Mouse (Mus musculus) midbrain, embryonic 12.5 days (tissue): Measurements from ENCODE around the gene 1190002N15Rik. TPM values are rescaled to one million over a fixed set of nuclear protein-coding genes. Genes with fewer than 3 reads are reported as not detected.
A peak's percentile ranks its signal among the peaks of the same experiment; 100 is the strongest.

Experiments
- ATAC-seq: fragments of 200-750 bp; cut with Nextera tagmentation; 2 replicates; pipeline ENCODE4 v1.8.0; 2017; ENCODE audit warnings: low read depth, moderate TSS enrichment, moderate library complexity; ENCODE audit not compliant: low FRiP score
- H3K27ac ChIP-seq: fragments of 300-500 bp; sonication (generic); replicated peaks from 2 replicates; pipeline ENCODE4 v1.5.1; 2016; ENCODE audit warnings: mild to moderate bottlenecking
- H3K27me3 ChIP-seq: fragments of 300-500 bp; sonication (generic); 2 replicates; pipeline ENCODE4 v1.6.1; 2016; ENCODE audit warnings: mild to moderate bottlenecking
- H3K36me3 ChIP-seq: fragments of 300-500 bp; sonication (generic); 2 replicates; pipeline ENCODE4 v1.6.1; 2016
- H3K4me1 ChIP-seq: fragments of 300-500 bp; sonication (generic); 2 replicates; pipeline ENCODE4 v1.6.1; 2016
- H3K4me2 ChIP-seq: fragments of 300-500 bp; sonication (generic); replicated peaks from 2 replicates; pipeline ENCODE4 v1.6.1; 2016; ENCODE audit warnings: mild to moderate bottlenecking, moderate library complexity
- H3K4me3 ChIP-seq: fragments of 300-500 bp; sonication (generic); 2 replicates; pipeline ENCODE4 v1.5.1; 2016; ENCODE audit warnings: mild to moderate bottlenecking
- H3K9ac ChIP-seq: fragments of 300-500 bp; sonication (generic); replicated peaks from 2 replicates; pipeline ENCODE4 v1.6.1; 2016; ENCODE audit warnings: mild to moderate bottlenecking, moderate library complexity
- H3K9me3 ChIP-seq: fragments of 300-500 bp; sonication (generic); 2 replicates; pipeline ENCODE4 v1.6.1; 2016; ENCODE audit warnings: mild to moderate bottlenecking
- WGBS: fragments of 180-500 bp; shearing (Covaris S2); methylation state at CpG from one replicate; pipeline ENCODE4 v1.1.7; 2016; 5-methylcytosine and 5-hydroxymethylcytosine counted together
- polyA plus RNA-seq: library from polyadenylated mRNA; unstranded; fragments of >200 nt; fragmentation: Nextera tagmentation; extraction: Ambion mirVana; gene quantifications from 2 replicates; pipeline ENCODE4 v1.2.1, GENCODE M21; 2016

Gene 1190002N15Rik
- 15.9 and 18.6 TPM in 2 replicates for polyA plus RNA-seq

GRCm38 (mm10) chr9:94537970-94538822, at the start of gene 1190002N15Rik:
1190002N15Rik (minus strand) TSS chr9:94538081.
- peak; percentile 92 for ATAC-seq
- Histone ChIP-seq H3K4me1 (peaks cover 21% of the 10 kb centered on the region), H3K27ac (peak within 1 kb of the TSS; percentile 95), H3K9me3 (no peaks in the 10 kb centered on the region), H3K27me3 (no peaks in the 10 kb centered on the region), H3K4me3 (peak within 1 kb of the TSS; percentile 76), H3K9ac (peak within 1 kb of the TSS; percentile 70), H3K4me2 (peak within 1 kb of the TSS; percentile 86), H3K36me3 (no peaks in the 10 kb centered on the region)
- under 1% methylated on average over 73 of the region's 104 CpGs for WGBS

DNA sequence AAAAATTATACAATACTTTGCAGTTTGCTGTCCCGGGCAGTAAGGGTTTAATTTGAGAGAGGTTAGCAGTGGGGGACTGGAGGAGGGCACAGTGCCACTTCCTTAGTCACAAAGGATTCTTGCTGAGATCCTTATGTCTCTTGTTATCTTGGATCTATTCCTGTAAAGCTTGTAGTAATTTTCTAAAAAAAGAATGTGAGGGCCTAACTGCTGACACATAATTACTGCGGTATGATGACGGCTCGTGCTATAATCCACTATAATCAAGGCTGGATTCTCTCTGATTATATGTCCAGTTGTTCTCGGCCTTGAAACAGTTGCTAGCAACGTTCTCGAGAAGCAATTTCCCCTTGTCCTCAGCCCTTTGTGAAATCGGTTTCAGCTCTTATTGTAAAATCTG, 44.4 kb upstream of the 1190002N15Rik start:
- Histone ChIP-seq H3K27ac (no peak overlapping the region), H3K4me1 (0 out of 2 replicates have a peak, but pooled peaks cover 2% of the 10 kb centered on the region), H3K4me3 (no peak overlapping the region), H3K9me3 (no peaks in the 10 kb centered on the region), H3K27me3 (no peaks in the 10 kb centered on the region), H3K36me3 (no peaks in the 10 kb centered on the region), H3K4me2 (no peak overlapping the region), H3K9ac (no peak overlapping the region)
- ATAC-seq, result no peak
- WGBS, result 72% methylated on average over 8 of the region's 8 CpGs

DNA sequence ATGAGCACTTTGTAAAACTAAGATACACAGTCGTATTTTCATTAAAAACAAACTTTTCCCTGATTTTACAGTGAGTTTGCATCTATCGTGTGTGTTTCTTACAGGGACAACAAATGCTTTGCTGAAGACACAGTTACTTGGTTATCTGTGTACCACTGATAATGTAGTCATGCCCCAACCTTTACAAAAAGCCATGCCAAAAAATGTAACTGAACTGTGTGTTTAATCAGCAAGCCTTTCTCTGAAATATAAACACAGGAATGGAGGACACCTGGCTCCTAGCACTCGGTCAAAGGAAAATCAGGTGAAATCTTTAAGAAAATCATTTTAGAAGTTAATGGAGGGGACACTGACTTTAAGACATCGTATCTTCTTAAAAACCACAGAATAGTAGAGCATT, 43.8 kb upstream of the 1190002N15Rik start:
- H3K27me3 ChIP-seq, result no peaks in the 10 kb centered on the region
- no peak overlapping the region for H3K9ac ChIP-seq
- no peak overlapping the region for H3K4me3 ChIP-seq
- no peak for ATAC-seq
- H3K4me2 ChIP-seq, result no peak overlapping the region
- H3K9me3 ChIP-seq, result no peaks in the 10 kb centered on the region
- no peak overlapping the region for H3K27ac ChIP-seq
- H3K4me1 ChIP-seq, result 0 out of 2 replicates have a peak, but pooled peaks cover 2% of the 10 kb centered on the region
- no peaks in the 10 kb centered on the region for H3K36me3 ChIP-seq
- WGBS, result 87% methylated on average over 4 of the region's 4 CpGs

- no peak overlapping the region for H3K27ac ChIP-seq
- no peak overlapping the region for H3K4me2 ChIP-seq
- ATAC-seq, result no peak
- no peaks in the 10 kb centered on the region for H3K4me1 ChIP-seq
- no peaks in the 10 kb centered on the region for H3K9me3 ChIP-seq
- H3K9ac ChIP-seq, result no peak overlapping the region
- no peaks in the 10 kb centered on the region for H3K36me3 ChIP-seq
- H3K4me3 ChIP-seq, result no peak overlapping the region
- H3K27me3 ChIP-seq, result no peaks in the 10 kb centered on the region
- 90% methylated on average over 3 of the region's 3 CpGs for WGBS
These were observed 42.3 kb upstream of the 1190002N15Rik start for GRCm38 (mm10) chr9:94580071-94580737.

- no peak overlapping the region for H3K4me3 ChIP-seq
- 65% methylated on average over 1 of the region's 1 CpGs for WGBS
- H3K9ac ChIP-seq, result no peak overlapping the region
- ATAC-seq, result no peak
- no peak overlapping the region for H3K4me2 ChIP-seq
- H3K4me1 ChIP-seq, result 0 out of 2 replicates have a peak, but pooled peaks cover 3% of the 10 kb centered on the region
- H3K27me3 ChIP-seq, result no peaks in the 10 kb centered on the region
- no peaks in the 10 kb centered on the region for H3K9me3 ChIP-seq
- no peak overlapping the region for H3K27ac ChIP-seq
- H3K36me3 ChIP-seq, result no peaks in the 10 kb centered on the region
These were observed 33.9 kb upstream of the 1190002N15Rik start for GRCm38 (mm10) chr9:94571802-94572201.

GRCm38 (mm10) chr9:94568386-94568785, 30.5 kb upstream of the 1190002N15Rik start:
- no peaks in the 10 kb centered on the region for H3K9me3 ChIP-seq
- H3K27ac ChIP-seq, result no peak overlapping the region
- no peaks in the 10 kb centered on the region for H3K36me3 ChIP-seq
- H3K27me3 ChIP-seq, result no peaks in the 10 kb centered on the region
- H3K4me1 ChIP-seq, result 0 out of 2 replicates have a peak, but pooled peaks cover 3% of the 10 kb centered on the region
- no peak for ATAC-seq
- no peak overlapping the region for H3K4me2 ChIP-seq
- whole genome bisulfite sequencing, result 74% methylated on average over 3 of the region's 3 CpGs
- H3K9ac ChIP-seq, result no peak overlapping the region
- no peak overlapping the region for H3K4me3 ChIP-seq

DNA sequence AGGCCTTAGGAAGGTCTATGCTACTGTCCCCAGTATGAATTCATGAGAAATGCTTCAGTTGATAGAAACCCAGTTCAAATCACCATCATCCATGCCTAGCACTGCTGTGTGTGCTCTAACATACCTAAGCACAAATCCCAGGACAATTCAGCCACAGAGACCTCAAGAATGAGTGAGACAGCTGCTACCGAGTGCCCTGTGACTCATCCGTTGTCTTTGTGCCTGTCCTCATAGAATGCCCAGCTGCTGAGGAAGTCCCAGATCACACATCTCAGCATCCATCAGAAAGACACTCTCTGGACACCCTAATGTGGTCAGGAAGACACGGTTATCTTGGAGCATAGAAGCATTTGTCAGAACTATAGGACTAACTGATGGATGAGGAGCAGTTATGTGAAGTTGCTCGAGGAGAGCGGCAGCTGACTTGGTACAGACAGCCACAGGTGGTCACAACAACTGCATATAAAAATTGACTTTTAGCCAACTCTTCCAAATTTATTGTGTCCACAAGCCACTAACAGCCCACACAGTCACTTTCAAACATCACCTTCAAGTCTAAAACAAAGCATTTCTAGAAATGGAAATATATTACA, 29.9 kb upstream of the 1190002N15Rik start:
- H3K4me3 ChIP-seq, result no peak overlapping the region
- ATAC-seq, result no peak
- no peaks in the 10 kb centered on the region for H3K36me3 ChIP-seq
- no peaks in the 10 kb centered on the region for H3K9me3 ChIP-seq
- H3K27ac ChIP-seq, result no peak overlapping the region
- H3K4me1 ChIP-seq, result 0 out of 2 replicates have a peak, but pooled peaks cover 3% of the 10 kb centered on the region
- H3K4me2 ChIP-seq, result no peak overlapping the region
- no peak overlapping the region for H3K9ac ChIP-seq
- WGBS, result 83% methylated on average over 5 of the region's 5 CpGs
- no peaks in the 10 kb centered on the region for H3K27me3 ChIP-seq

GRCm38 (mm10) chr9:94556776-94557514, 19.1 kb upstream of the 1190002N15Rik start:
- no peaks in the 10 kb centered on the region for H3K9me3 ChIP-seq
- ATAC-seq, result no peak
- WGBS, result 81% methylated on average over 6 of the region's 6 CpGs

DNA sequence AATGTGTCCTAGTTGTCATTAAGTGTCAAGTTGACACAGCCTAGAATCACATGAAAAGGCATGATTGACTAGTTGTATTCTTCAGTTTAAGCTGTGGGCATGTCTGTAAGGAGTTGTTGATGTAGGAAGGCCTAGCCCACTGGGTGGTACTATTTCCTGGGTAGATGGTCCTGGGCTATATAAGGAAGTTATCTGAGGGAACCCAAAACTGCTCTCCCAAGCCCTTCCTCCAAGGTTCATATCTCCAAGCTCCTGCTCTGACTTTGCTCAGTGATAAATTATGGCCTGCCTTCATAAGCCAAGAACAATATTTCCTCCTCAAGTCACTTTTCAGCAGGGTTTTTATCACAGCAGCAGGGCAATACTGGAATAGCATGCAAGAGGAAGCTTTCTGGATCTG, 18.4 kb upstream of the 1190002N15Rik start:
- Histone ChIP-seq H3K9ac (no peak overlapping the region), H3K27ac (no peak overlapping the region), H3K9me3 (no peaks in the 10 kb centered on the region), H3K36me3 (no peaks in the 10 kb centered on the region), H3K4me2 (no peak overlapping the region), H3K4me1 (no peaks in the 10 kb centered on the region), H3K4me3 (no peak overlapping the region), H3K27me3 (no peaks in the 10 kb centered on the region)
- ATAC-seq, result no peak

More at GRCm38 (mm10) chr9:94556776-94557514, 19.1 kb upstream of the 1190002N15Rik start:
- Histone ChIP-seq H3K4me3 (no peak overlapping the region), H3K4me1 (no peaks in the 10 kb centered on the region), H3K36me3 (no peaks in the 10 kb centered on the region), H3K27me3 (no peaks in the 10 kb centered on the region), H3K9ac (no peak overlapping the region), H3K27ac (no peak overlapping the region), H3K4me2 (no peak overlapping the region)

- H3K27ac ChIP-seq, result no peak overlapping the region
- 76% methylated on average over 2 of the region's 2 CpGs for WGBS
- H3K27me3 ChIP-seq, result no peaks in the 10 kb centered on the region
- H3K4me3 ChIP-seq, result no peak overlapping the region
- H3K9me3 ChIP-seq, result no peaks in the 10 kb centered on the region
- H3K9ac ChIP-seq, result no peak overlapping the region
- H3K4me2 ChIP-seq, result no peak overlapping the region
- no peaks in the 10 kb centered on the region for H3K4me1 ChIP-seq
- ATAC-seq, result no peak
- H3K36me3 ChIP-seq, result no peaks in the 10 kb centered on the region
These were observed 12.7 kb upstream of the 1190002N15Rik start for GRCm38 (mm10) chr9:94550493-94551095.

DNA sequence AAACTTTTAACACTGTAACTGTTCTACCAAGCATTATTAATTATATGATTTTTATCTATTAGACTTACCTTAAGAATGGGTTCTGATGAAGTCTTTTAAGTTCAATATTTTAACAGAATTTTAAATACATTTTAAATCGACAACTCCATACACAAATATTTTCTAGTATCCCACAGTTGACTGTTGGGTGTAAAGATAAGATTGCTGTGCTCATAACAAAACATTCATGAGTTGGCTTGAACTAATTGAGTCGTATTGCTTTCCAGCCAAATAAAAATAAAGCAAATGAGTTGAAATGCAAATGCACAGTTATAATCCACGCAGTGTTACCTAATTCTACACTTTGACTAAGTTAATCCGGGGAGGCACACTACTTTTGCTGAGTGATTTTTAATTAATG, 6.0 kb upstream of the 1190002N15Rik start:
- Histone ChIP-seq H3K4me2 (no peak overlapping the region), H3K27ac (no peak overlapping the region), H3K4me3 (no peak overlapping the region), H3K36me3 (no peaks in the 10 kb centered on the region), H3K4me1 (0 out of 2 replicates have a peak, but pooled peaks cover 4% of the 10 kb centered on the region), H3K9me3 (no peaks in the 10 kb centered on the region), H3K27me3 (no peaks in the 10 kb centered on the region), H3K9ac (no peak overlapping the region)
- no peak for ATAC-seq
- 91% methylated on average over 4 of the region's 4 CpGs for WGBS
